Mouse (Mus musculus) hindbrain, embryonic 16.5 days (tissue): ENCODE measurements around the gene Supt6. TPM values are rescaled to one million over a fixed set of nuclear protein-coding genes. Genes with fewer than 3 reads are reported as not detected.

Source experiments
- ATAC-seq: fragments of 200-750 bp; cut with Nextera tagmentation; 2 replicates; pipeline ENCODE4 v1.8.0; 2017; ENCODE audit warnings: moderate TSS enrichment, moderate library complexity
- H3K27ac ChIP-seq: fragments of 300-500 bp; sonication (generic); 2 replicates; pipeline ENCODE4 v1.5.1; 2014; ENCODE audit warnings: low read depth, mild to moderate bottlenecking, control low read depth, low read length, moderate library complexity
- H3K27me3 ChIP-seq: fragments of 300-500 bp; sonication (generic); replicated peaks from 2 replicates; pipeline ENCODE4 v1.6.1; 2014; ENCODE audit warnings: low read length; ENCODE audit not compliant: control insufficient read depth, insufficient read depth
- H3K36me3 ChIP-seq: fragments of 300-500 bp; sonication (generic); 2 replicates; pipeline ENCODE4 v1.6.1; 2014; ENCODE audit warnings: mild to moderate bottlenecking, low read length, moderate library complexity, mixed read lengths; ENCODE audit not compliant: control insufficient read depth, insufficient read depth
- H3K4me1 ChIP-seq: fragments of 300-500 bp; sonication (generic); 2 replicates; pipeline ENCODE4 v1.6.1; 2014; ENCODE audit warnings: low read depth, low read length; ENCODE audit not compliant: control insufficient read depth, insufficient read depth
- H3K4me2 ChIP-seq: fragments of 300-500 bp; sonication (generic); 2 replicates; pipeline ENCODE4 v1.6.1; 2014; ENCODE audit warnings: mild to moderate bottlenecking, low read length, control low read depth, moderate library complexity
- H3K4me3 ChIP-seq: fragments of 300-500 bp; sonication (generic); 2 replicates; pipeline ENCODE4 v1.5.1; 2014; ENCODE audit warnings: mild to moderate bottlenecking, low read length, control low read depth, moderate library complexity
- H3K9ac ChIP-seq: fragments of 300-500 bp; sonication (generic); 2 replicates; pipeline ENCODE4 v1.6.1; 2014; ENCODE audit warnings: low read depth, mild to moderate bottlenecking, control low read depth, low read length, moderate library complexity
- H3K9me3 ChIP-seq: fragments of 300-500 bp; sonication (generic); 2 replicates; pipeline ENCODE4 v1.6.1; 2014; ENCODE audit warnings: mild to moderate bottlenecking, low read length, moderate library complexity; ENCODE audit not compliant: control insufficient read depth
- WGBS: fragments of 180-500 bp; shearing (Covaris S2); extraction: QIAGEN DNeasy Blood & Tissue Kit; methylation state at CpG from one replicate; pipeline ENCODE4 v1.1.7; 2014; 5-methylcytosine and 5-hydroxymethylcytosine counted together
- polyA plus RNA-seq: library from polyadenylated mRNA; unstranded; fragments of >200 nt; fragmentation: Nextera tagmentation; extraction: Ambion mirVana; gene quantifications from 2 replicates; pipeline ENCODE4 v1.2.1, GENCODE M21; 2015

Gene Supt6
- polyA plus RNA-seq, 1 experiment from 2014 or later, result 21.5 TPM

- Histone ChIP-seq H3K9ac (peak overlapping the region; percentile 93), H3K27me3 (no peaks in the 10 kb centered on the region), H3K9me3 (no peaks in the 10 kb centered on the region), H3K4me2 (peak overlapping the region; percentile 85), H3K36me3 (peaks cover 3% of the 10 kb centered on the region; the same call in 1 of the 2 replicates), H3K4me3 (peak overlapping the region; percentile 99), H3K27ac (peak overlapping the region; percentile 99), H3K4me1 (peaks cover 38% of the 10 kb centered on the region)
- no peak; the same call in 1 of the 2 replicates for ATAC-seq
- WGBS, result under 1% methylated on average over 19 of the region's 19 CpGs
These were observed 543 bp downstream of the Supt6 start for GRCm38 (mm10) chr11:78245261-78245626.

- 81% methylated on average over 9 of the region's 9 CpGs for WGBS
- H3K4me2 ChIP-seq, result peak overlapping the region; percentile 21
- H3K9ac ChIP-seq, result no peak overlapping the region
- H3K27ac ChIP-seq, result no peak overlapping the region
- H3K9me3 ChIP-seq, result no peaks in the 10 kb centered on the region
- H3K4me1 ChIP-seq, result peaks cover 18% of the 10 kb centered on the region
- H3K36me3 ChIP-seq, result peaks cover 6% of the 10 kb centered on the region; the same call in 1 of the 2 replicates
- H3K27me3 ChIP-seq, result no peaks in the 10 kb centered on the region
- ATAC-seq, result peak; percentile 11; the same call in 1 of the 2 replicates
- no peak overlapping the region for H3K4me3 ChIP-seq
These were observed 5.5 kb downstream of the Supt6 start for GRCm38 (mm10) chr11:78240193-78240857.

- 96% methylated on average over 6 of the region's 6 CpGs for WGBS
- H3K4me3 ChIP-seq, result no peak overlapping the region
- no peak overlapping the region for H3K9ac ChIP-seq
- H3K4me1 ChIP-seq, result no peaks in the 10 kb centered on the region
- H3K36me3 ChIP-seq, result peaks cover 61% of the 10 kb centered on the region
- H3K9me3 ChIP-seq, result no peaks in the 10 kb centered on the region
- no peak overlapping the region for H3K4me2 ChIP-seq
- no peaks in the 10 kb centered on the region for H3K27me3 ChIP-seq
- ATAC-seq, result no peak
- H3K27ac ChIP-seq, result no peak overlapping the region
These were observed 14.3 kb downstream of the Supt6 start for GRCm38 (mm10) chr11:78231518-78231917.

GRCm38 (mm10) chr11:78223586-78223985 lies 22.2 kb downstream of the Supt6 start:
- no peak overlapping the region for H3K4me3 ChIP-seq
- H3K27me3 ChIP-seq, result no peaks in the 10 kb centered on the region
- H3K4me1 ChIP-seq, result no peaks in the 10 kb centered on the region
- H3K27ac ChIP-seq, result no peak overlapping the region
- no peak overlapping the region for H3K9ac ChIP-seq
- H3K9me3 ChIP-seq, result no peaks in the 10 kb centered on the region
- ATAC-seq, result no peak
- no peak overlapping the region for H3K4me2 ChIP-seq
- peaks cover 77% of the 10 kb centered on the region for H3K36me3 ChIP-seq
- whole genome bisulfite sequencing, result 93% methylated on average over 4 of the region's 4 CpGs

GRCm38 (mm10) chr11:78215709-78216317 lies 30.0 kb downstream of the Supt6 start:
- 84% methylated on average over 11 of the region's 11 CpGs for WGBS
- peak; percentile 95 for ATAC-seq
- H3K4me1 ChIP-seq, result no peaks in the 10 kb centered on the region
- H3K27ac ChIP-seq, result peak overlapping the region; percentile 39; the same call in 1 of the 2 replicates
- no peak overlapping the region for H3K4me3 ChIP-seq
- H3K9me3 ChIP-seq, result no peaks in the 10 kb centered on the region
- H3K9ac ChIP-seq, result no peak overlapping the region
- peaks cover 64% of the 10 kb centered on the region for H3K36me3 ChIP-seq
- no peaks in the 10 kb centered on the region for H3K27me3 ChIP-seq
- no peak overlapping the region for H3K4me2 ChIP-seq

GRCm38 (mm10) chr11:78213086-78213817 lies 32.5 kb downstream of the Supt6 start:
- H3K36me3 ChIP-seq, result peaks cover 70% of the 10 kb centered on the region
- no peak overlapping the region for H3K4me3 ChIP-seq
- no peak for ATAC-seq
- no peaks in the 10 kb centered on the region for H3K9me3 ChIP-seq
- H3K27ac ChIP-seq, result no peak overlapping the region
- H3K4me1 ChIP-seq, result no peaks in the 10 kb centered on the region
- H3K27me3 ChIP-seq, result no peaks in the 10 kb centered on the region
- H3K9ac ChIP-seq, result no peak overlapping the region
- H3K4me2 ChIP-seq, result no peak overlapping the region
- WGBS, result 96% methylated on average over 14 of the region's 14 CpGs

- Histone ChIP-seq H3K27ac (no peak overlapping the region), H3K4me1 (no peaks in the 10 kb centered on the region), H3K27me3 (no peaks in the 10 kb centered on the region), H3K9me3 (no peaks in the 10 kb centered on the region), H3K4me3 (no peak overlapping the region), H3K9ac (no peak overlapping the region), H3K36me3 (peaks cover 72% of the 10 kb centered on the region), H3K4me2 (no peak overlapping the region)
- 89% methylated on average over 5 of the region's 5 CpGs for WGBS
- ATAC-seq, result no peak
These were observed 34.3 kb downstream of the Supt6 start for GRCm38 (mm10) chr11:78211513-78211912.

GRCm38 (mm10) chr11:78210615-78211014 lies 35.2 kb downstream of the Supt6 start:
- 69% methylated on average over 7 of the region's 7 CpGs for WGBS
- no peak for ATAC-seq
- peaks cover 67% of the 10 kb centered on the region for H3K36me3 ChIP-seq

GRCm38 (mm10) chr11:78209886-78210285 lies 35.9 kb downstream of the Supt6 start:
- Histone ChIP-seq H3K9ac (no peak overlapping the region), H3K27me3 (no peaks in the 10 kb centered on the region), H3K36me3 (peaks cover 63% of the 10 kb centered on the region), H3K4me3 (no peak overlapping the region), H3K27ac (no peak overlapping the region), H3K4me1 (no peaks in the 10 kb centered on the region), H3K4me2 (no peak overlapping the region), H3K9me3 (no peaks in the 10 kb centered on the region)
- no peak for ATAC-seq
- 96% methylated on average over 6 of the region's 6 CpGs for WGBS

More at GRCm38 (mm10) chr11:78210615-78211014, 35.2 kb downstream of the Supt6 start:
- no peaks in the 10 kb centered on the region for H3K9me3 ChIP-seq
- no peaks in the 10 kb centered on the region for H3K27me3 ChIP-seq
- H3K4me3 ChIP-seq, result no peak overlapping the region
- no peaks in the 10 kb centered on the region for H3K4me1 ChIP-seq
- H3K27ac ChIP-seq, result no peak overlapping the region
- no peak overlapping the region for H3K4me2 ChIP-seq
- no peak overlapping the region for H3K9ac ChIP-seq
